Mouse (Mus musculus) stomach, embryonic 15.5 days (tissue): ENCODE results near the gene Paxbp1. TPM values are rescaled to one million over a fixed set of nuclear protein-coding genes. Genes with fewer than 3 reads are reported as not detected.
A peak's percentile ranks its signal among the peaks of the same experiment; 100 is the strongest.

Source experiments
- ATAC-seq: fragments of 200-750 bp; cut with Nextera tagmentation; 2 replicates; pipeline ENCODE4 v1.8.0; 2017; ENCODE audit warnings: low read depth, moderate number of reproducible peaks, moderate TSS enrichment; ENCODE audit not compliant: insufficient read depth, low FRiP score
- H3K27ac ChIP-seq: fragments of 300-500 bp; sonication (generic); 2 replicates; pipeline ENCODE4 v1.5.1; 2015; ENCODE audit warnings: mild to moderate bottlenecking, inconsistent platforms
- H3K27me3 ChIP-seq: fragments of 300-500 bp; sonication (generic); replicated peaks from 2 replicates; pipeline ENCODE4 v1.6.1; 2015; ENCODE audit warnings: inconsistent platforms
- H3K36me3 ChIP-seq: fragments of 300-500 bp; sonication (generic); 2 replicates; pipeline ENCODE4 v1.6.1; 2015; ENCODE audit warnings: inconsistent platforms
- H3K4me1 ChIP-seq: fragments of 300-500 bp; sonication (generic); 2 replicates; pipeline ENCODE4 v1.6.1; 2015; ENCODE audit warnings: inconsistent platforms
- H3K4me2 ChIP-seq: fragments of 300-500 bp; sonication (generic); 2 replicates; pipeline ENCODE4 v1.6.1; 2015; ENCODE audit warnings: mild to moderate bottlenecking, inconsistent platforms
- H3K4me3 ChIP-seq: fragments of 300-500 bp; sonication (generic); replicated peaks from 2 replicates; pipeline ENCODE4 v1.5.1; 2015; ENCODE audit warnings: inconsistent platforms
- H3K9ac ChIP-seq: fragments of 300-500 bp; sonication (generic); 2 replicates; pipeline ENCODE4 v1.6.1; 2015; ENCODE audit warnings: inconsistent platforms
- H3K9me3 ChIP-seq: fragments of 300-500 bp; sonication (generic); 2 replicates; pipeline ENCODE4 v1.6.1; 2016; ENCODE audit warnings: inconsistent platforms
- WGBS: fragments of 180-500 bp; shearing (Covaris S2); methylation state at CpG from one replicate; pipeline ENCODE4 v1.1.7; 2015; 5-methylcytosine and 5-hydroxymethylcytosine counted together
- polyA plus RNA-seq: library from polyadenylated mRNA; unstranded; fragments of >200 nt; fragmentation: Nextera tagmentation; extraction: Ambion mirVana; gene quantifications from 2 replicates; pipeline ENCODE4 v1.2.1, GENCODE M21; 2015

The Paxbp1 gene
- polyA plus RNA-seq, 1 experiment from 2014 or later = 49.8 TPM

DNA sequence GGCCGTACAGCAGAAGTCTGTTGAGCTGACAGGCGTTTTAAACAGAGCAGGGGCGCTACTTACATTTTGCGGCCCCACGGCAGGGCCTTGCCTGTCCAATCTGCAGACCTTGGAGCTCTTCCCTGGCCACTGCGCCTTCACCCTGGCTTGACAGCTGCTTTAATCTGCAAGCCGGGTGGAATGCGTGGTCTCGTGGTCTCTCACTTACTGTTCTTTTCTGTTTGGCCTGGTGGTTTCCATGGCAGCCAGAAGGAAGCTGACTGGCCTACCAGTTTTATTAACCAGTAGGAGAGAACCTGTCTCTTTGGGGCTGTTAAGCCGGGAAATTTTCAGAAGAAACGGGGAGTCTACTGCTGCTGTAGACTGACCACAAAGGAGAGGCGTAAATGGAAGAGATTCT lies 24.6 kb upstream of the Paxbp1 start:
- Histone ChIP-seq H3K27me3 (0 out of 2 replicates have a peak, but pooled peaks cover 2% of the 10 kb centered on the region), H3K4me1 (peaks cover 6% of the 10 kb centered on the region; the same call in 1 of the 2 replicates), H3K4me3 (no peak overlapping the region), H3K27ac (no peak overlapping the region), H3K9me3 (no peaks in the 10 kb centered on the region), H3K9ac (no peak overlapping the region), H3K36me3 (no peaks in the 10 kb centered on the region), H3K4me2 (no peak overlapping the region)
- ATAC-seq = no peak
- WGBS = 27% methylated on average over 12 of the region's 12 CpGs

GRCm38 (mm10) chr16:91067122-91067521 lies 22.8 kb upstream of the Paxbp1 start:
- no peak for ATAC-seq
- H3K27ac ChIP-seq = no peak overlapping the region
- 95% methylated on average over 1 of the region's 1 CpGs for WGBS
- peaks cover 6% of the 10 kb centered on the region; the same call in 1 of the 2 replicates for H3K4me1 ChIP-seq
- H3K36me3 ChIP-seq = no peaks in the 10 kb centered on the region
- H3K4me2 ChIP-seq = no peak overlapping the region
- no peak overlapping the region for H3K9ac ChIP-seq
- no peak overlapping the region for H3K4me3 ChIP-seq
- H3K27me3 ChIP-seq = peaks cover 2% of the 10 kb centered on the region; the same call in 1 of the 2 replicates
- H3K9me3 ChIP-seq = no peaks in the 10 kb centered on the region

- no peak for ATAC-seq
- WGBS = 81% methylated on average over 12 of the region's 12 CpGs
- H3K27me3 ChIP-seq = peaks cover 2% of the 10 kb centered on the region; the same call in 1 of the 2 replicates
- H3K36me3 ChIP-seq = no peaks in the 10 kb centered on the region
- no peaks in the 10 kb centered on the region for H3K9me3 ChIP-seq
- H3K9ac ChIP-seq = no peak overlapping the region
- no peak overlapping the region for H3K4me2 ChIP-seq
- peaks cover 6% of the 10 kb centered on the region; the same call in 1 of the 2 replicates for H3K4me1 ChIP-seq
- no peak overlapping the region for H3K27ac ChIP-seq
- no peak overlapping the region for H3K4me3 ChIP-seq
Measured at GRCm38 (mm10) chr16:91064583-91065365, 20.4 kb upstream of the Paxbp1 start.

DNA sequence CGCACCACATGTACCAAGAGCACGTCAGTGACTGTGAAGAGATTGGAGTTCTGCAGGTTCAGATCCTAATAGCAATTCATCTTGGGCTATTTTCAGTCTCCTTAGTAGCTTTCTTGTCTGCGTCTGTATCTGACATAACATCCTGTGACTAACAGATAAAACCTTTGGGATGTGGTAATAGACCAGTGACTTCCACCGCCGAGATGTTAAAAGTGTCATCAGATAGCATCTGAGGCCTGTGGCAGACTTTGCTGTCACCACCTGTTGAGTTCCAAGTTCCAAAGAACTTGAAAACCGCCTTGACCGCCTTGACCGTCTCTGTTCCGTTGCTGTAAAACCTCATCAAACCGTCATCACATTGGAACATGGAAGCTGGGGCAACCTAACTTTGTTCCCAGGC lies 19.4 kb upstream of the Paxbp1 start:
- no peak overlapping the region for H3K4me3 ChIP-seq
- H3K27me3 ChIP-seq = peaks cover 2% of the 10 kb centered on the region; the same call in 1 of the 2 replicates
- no peaks in the 10 kb centered on the region for H3K36me3 ChIP-seq
- H3K27ac ChIP-seq = no peak overlapping the region
- no peak overlapping the region for H3K9ac ChIP-seq
- ATAC-seq = no peak
- no peak overlapping the region for H3K4me2 ChIP-seq
- no peaks in the 10 kb centered on the region for H3K9me3 ChIP-seq
- peaks cover 2% of the 10 kb centered on the region; the same call in 1 of the 2 replicates for H3K4me1 ChIP-seq
- WGBS = 89% methylated on average over 10 of the region's 10 CpGs

DNA sequence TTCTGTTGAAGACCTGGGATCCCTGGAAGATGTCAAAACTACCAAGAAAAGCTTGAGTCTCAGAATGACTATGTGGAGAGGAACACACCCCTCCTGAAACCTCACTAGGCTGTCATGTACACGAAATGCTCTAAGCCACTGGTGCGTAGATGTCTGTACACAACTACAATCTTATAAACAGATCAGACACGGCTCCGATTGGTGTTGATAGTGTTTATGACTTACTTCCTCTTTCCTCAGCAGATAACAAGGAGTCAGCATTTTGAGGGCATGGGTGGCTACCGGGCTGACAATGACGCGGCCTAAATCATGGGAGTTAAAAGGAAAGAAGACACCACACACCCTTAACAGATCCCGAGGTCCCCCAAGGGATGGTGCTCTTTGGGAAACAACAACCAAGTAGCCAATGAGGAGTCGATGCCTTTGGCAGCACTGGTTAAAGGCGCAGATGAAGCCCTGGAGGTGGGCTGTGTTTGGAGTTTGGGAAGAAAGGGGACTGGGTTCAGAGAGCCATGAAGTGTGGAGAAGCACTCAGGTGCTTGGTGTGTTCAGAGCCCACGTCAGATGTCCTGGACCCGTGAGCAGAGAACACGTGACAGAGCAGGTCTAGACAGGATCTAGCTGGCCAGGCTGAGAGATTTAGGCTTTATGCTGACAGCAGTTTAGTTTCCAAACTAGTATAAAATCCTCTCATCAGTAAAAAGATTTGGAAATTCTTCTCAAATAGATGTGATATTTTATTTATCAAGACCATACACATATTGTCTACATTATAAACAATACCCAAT lies 17.4 kb upstream of the Paxbp1 start:
- Histone ChIP-seq H3K4me3 (no peak overlapping the region), H3K9me3 (no peaks in the 10 kb centered on the region), H3K4me2 (no peak overlapping the region), H3K36me3 (no peaks in the 10 kb centered on the region), H3K4me1 (no peaks in the 10 kb centered on the region), H3K27ac (no peak overlapping the region), H3K9ac (no peak overlapping the region), H3K27me3 (no peaks in the 10 kb centered on the region; the same call in 1 of the 2 replicates)
- ATAC-seq = no peak
- 67% methylated on average over 13 of the region's 13 CpGs for WGBS

- Histone ChIP-seq H3K27ac (no peak overlapping the region), H3K9ac (no peak overlapping the region), H3K27me3 (no peaks in the 10 kb centered on the region; the same call in 1 of the 2 replicates), H3K36me3 (no peaks in the 10 kb centered on the region), H3K4me2 (no peak overlapping the region), H3K4me1 (no peaks in the 10 kb centered on the region), H3K9me3 (no peaks in the 10 kb centered on the region), H3K4me3 (no peak overlapping the region)
- ATAC-seq = no peak
- 77% methylated on average over 6 of the region's 6 CpGs for WGBS
Measured at GRCm38 (mm10) chr16:91057741-91058140, 13.4 kb upstream of the Paxbp1 start.

DNA sequence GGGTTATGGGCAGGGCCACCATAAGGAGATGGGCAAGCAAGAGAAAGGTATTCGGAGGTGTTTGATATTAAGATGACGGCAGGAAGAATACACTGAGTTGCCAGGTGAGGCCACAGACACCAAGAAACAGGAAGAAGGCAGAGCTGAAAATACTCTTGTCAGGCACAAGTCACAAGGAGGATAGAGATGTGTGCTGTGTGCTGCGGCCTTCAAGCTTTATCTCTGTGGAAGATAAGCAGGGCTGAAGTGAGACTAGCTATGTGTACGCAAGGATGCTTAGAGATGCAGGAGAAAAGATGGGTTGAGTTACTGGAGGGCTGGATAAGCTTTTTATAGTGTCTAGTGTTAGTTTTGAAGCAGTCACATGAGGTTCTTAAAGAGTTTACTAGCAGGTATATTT lies 12.9 kb upstream of the Paxbp1 start:
- H3K27me3 ChIP-seq = no peaks in the 10 kb centered on the region
- no peak overlapping the region for H3K27ac ChIP-seq
- H3K4me3 ChIP-seq = no peak overlapping the region
- H3K4me1 ChIP-seq = no peaks in the 10 kb centered on the region
- no peak for ATAC-seq
- 81% methylated on average over 4 of the region's 4 CpGs for WGBS
- H3K4me2 ChIP-seq = no peak overlapping the region
- no peaks in the 10 kb centered on the region for H3K9me3 ChIP-seq
- no peak overlapping the region for H3K9ac ChIP-seq
- H3K36me3 ChIP-seq = no peaks in the 10 kb centered on the region

- Histone ChIP-seq H3K9me3 (no peaks in the 10 kb centered on the region), H3K4me1 (no peaks in the 10 kb centered on the region), H3K27me3 (no peaks in the 10 kb centered on the region), H3K36me3 (no peaks in the 10 kb centered on the region), H3K27ac (0 out of 2 replicates have a peak overlapping the region, but pooled peaks have one; percentile 26), H3K4me3 (no peak overlapping the region), H3K4me2 (no peak overlapping the region), H3K9ac (no peak overlapping the region)
- WGBS = 48% methylated on average over 16 of the region's 16 CpGs
- peak; percentile 77 for ATAC-seq
Measured at GRCm38 (mm10) chr16:91056043-91056821, 11.9 kb upstream of the Paxbp1 start.

GRCm38 (mm10) chr16:91055150-91055549 lies 10.8 kb upstream of the Paxbp1 start:
- ATAC-seq = no peak
- Histone ChIP-seq H3K4me2 (no peak overlapping the region), H3K36me3 (no peaks in the 10 kb centered on the region), H3K27me3 (no peaks in the 10 kb centered on the region), H3K27ac (no peak overlapping the region), H3K9ac (no peak overlapping the region), H3K4me1 (no peaks in the 10 kb centered on the region), H3K4me3 (no peak overlapping the region), H3K9me3 (no peaks in the 10 kb centered on the region)
- WGBS = 72% methylated on average over 5 of the region's 5 CpGs

GRCm38 (mm10) chr16:91053599-91053998 lies 9.3 kb upstream of the Paxbp1 start:
- Histone ChIP-seq H3K27ac (no peak overlapping the region), H3K4me1 (no peaks in the 10 kb centered on the region), H3K4me2 (no peak overlapping the region), H3K36me3 (no peaks in the 10 kb centered on the region), H3K4me3 (no peak overlapping the region), H3K9me3 (no peaks in the 10 kb centered on the region), H3K27me3 (no peaks in the 10 kb centered on the region), H3K9ac (no peak overlapping the region)
- WGBS = 53% methylated on average over 8 of the region's 8 CpGs
- no peak for ATAC-seq

DNA sequence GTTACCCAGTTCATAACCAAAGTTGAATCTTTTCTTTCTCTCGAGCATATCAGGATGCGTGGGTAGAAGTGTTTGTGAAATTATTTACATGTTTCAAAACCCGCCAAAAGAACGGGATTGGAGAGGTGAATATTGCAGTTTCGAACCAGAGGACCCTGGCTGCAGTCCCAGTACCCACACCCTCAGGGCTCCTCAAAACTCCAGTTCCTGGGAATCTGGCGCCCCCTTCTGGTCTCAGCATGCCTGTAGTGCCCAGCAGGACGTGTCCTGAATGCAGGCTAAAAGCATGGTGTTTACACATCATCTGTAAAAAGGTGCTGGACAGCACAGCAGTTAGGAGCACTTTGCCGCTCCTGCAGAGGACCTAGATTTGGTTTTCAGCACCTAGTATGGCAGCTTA lies 1.2 kb upstream of the Paxbp1 start:
- no peak overlapping the region for H3K9ac ChIP-seq
- 56% methylated on average over 8 of the region's 8 CpGs for WGBS
- H3K27me3 ChIP-seq = no peaks in the 10 kb centered on the region
- H3K4me2 ChIP-seq = no peak overlapping the region; the same call in 1 of the 2 replicates
- H3K36me3 ChIP-seq = no peaks in the 10 kb centered on the region
- H3K4me3 ChIP-seq = no peak overlapping the region
- no peak overlapping the region for H3K27ac ChIP-seq
- no peaks in the 10 kb centered on the region for H3K9me3 ChIP-seq
- no peak for ATAC-seq
- H3K4me1 ChIP-seq = peaks cover 3% of the 10 kb centered on the region
